Mouse (Mus musculus): Measurements from ENCODE around the gene Trappc4. TPM values are rescaled to one million over a fixed set of nuclear protein-coding genes. Genes with fewer than 3 reads are reported as not detected.
A peak's percentile ranks its signal among the peaks of the same experiment; 100 is the strongest.

Gene Trappc4
- total and polyA plus RNA-seq, 2 experiments: 28.0 to 31.0 TPM

DNA sequence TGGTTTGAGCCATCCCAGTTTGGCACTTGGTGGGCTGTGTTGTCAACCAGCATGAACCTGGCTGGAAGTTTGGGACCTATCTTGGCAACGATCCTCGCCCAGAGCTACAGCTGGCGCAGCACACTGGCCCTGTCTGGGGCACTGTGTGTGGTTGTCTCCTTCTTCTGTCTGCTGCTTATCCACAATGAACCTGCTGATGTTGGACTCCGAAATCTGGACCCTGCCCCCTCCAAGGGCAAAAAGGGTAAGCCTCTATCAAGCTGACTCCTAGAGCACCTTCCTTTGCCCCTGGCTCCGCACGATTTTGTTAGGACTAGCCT lies 7.6 kb downstream of the Trappc4 start:
- DNase-seq (ENCODE audit: extremely low read depth, low read depth, low spot score): peak; percentile 89
- Histone ChIP-seq H3K27me3 (ENCODE audit: control insufficient read depth, insufficient read depth, low read length) (no peaks in the 10 kb centered on the region), H3K9ac (ENCODE audit: low read depth, low read length) (peak overlapping the region; percentile 94), H3K36me3 (ENCODE audit: control insufficient read depth, insufficient read depth, low read length) (peaks cover 27% of the 10 kb centered on the region), H3K4me3 (ENCODE audit: insufficient read depth, low read depth, low read length) (peak overlapping the region; percentile 95), H3K79me2 (ENCODE audit: control insufficient read depth, insufficient read depth, low read length) (peaks cover 13% of the 10 kb centered on the region), H3K27ac (replicated peaks; ENCODE audit: insufficient read depth, low read depth, low read length) (peak overlapping the region; percentile 96), H3K4me1 (ENCODE audit: control insufficient read depth, insufficient read depth, low read length) (peaks cover 23% of the 10 kb centered on the region)
- 31% methylated on average over 6 of the region's 6 CpGs for WGBS
- TF ChIP-seq CTCF (IDR thresholded peaks at IDR 0.05; ENCODE audit: low read depth, low read length): no peak
- TF ChIP-seq POLR2A (IDR thresholded peaks at IDR 0.05; ENCODE audit: extremely low read depth, insufficient read depth, low read length): peak; percentile 52; the same call in 1 of the 2 replicates

DNA sequence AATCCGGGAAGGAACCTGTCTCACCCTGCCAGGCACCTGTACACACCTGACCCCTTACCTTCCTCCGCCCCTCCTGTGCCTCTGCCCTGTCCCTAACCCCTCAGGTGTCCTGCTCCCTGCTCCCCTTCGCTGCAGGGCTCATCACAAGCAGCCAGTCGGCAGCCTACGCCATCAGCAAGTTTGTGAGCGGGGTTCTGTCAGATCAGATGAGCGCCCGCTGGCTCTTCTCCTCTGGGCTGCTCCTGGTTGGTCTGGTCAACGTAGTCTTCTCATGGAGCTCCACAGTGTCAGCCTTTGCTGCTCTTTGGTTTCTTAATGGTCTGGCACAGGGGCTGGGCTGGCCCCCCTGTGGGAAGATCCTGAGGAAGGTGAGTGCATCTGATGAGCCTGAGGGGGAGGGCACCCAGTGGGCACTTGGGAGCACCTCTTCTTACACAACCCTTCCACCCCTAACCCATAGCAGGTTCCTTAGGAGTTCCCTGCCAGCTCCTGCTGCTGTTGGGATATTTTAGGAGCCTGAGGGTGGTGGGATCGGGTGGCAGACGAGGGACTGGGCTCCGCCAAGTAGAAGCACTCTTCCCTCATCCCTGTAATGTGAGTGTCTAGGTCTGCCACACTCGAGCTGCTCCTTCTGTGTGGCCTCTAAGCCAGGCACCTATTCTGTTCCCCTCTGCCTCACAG lies 8.1 kb downstream of the Trappc4 start:
- Histone ChIP-seq H3K4me1 (ENCODE audit: control insufficient read depth, insufficient read depth, low read length) (peaks cover 23% of the 10 kb centered on the region), H3K4me3 (ENCODE audit: insufficient read depth, low read depth, low read length) (peak overlapping the region; percentile 95), H3K36me3 (ENCODE audit: control insufficient read depth, insufficient read depth, low read length) (peaks cover 25% of the 10 kb centered on the region), H3K79me2 (ENCODE audit: control insufficient read depth, insufficient read depth, low read length) (peaks cover 13% of the 10 kb centered on the region), H3K27ac (replicated peaks; ENCODE audit: insufficient read depth, low read depth, low read length) (peak overlapping the region; percentile 96), H3K27me3 (ENCODE audit: control insufficient read depth, insufficient read depth, low read length) (no peaks in the 10 kb centered on the region), H3K9ac (ENCODE audit: low read depth, low read length) (peak overlapping the region; percentile 94)
- DNase-seq (ENCODE audit: extremely low read depth, low read depth, low spot score): no peak
- TF ChIP-seq CTCF (IDR thresholded peaks at IDR 0.05; ENCODE audit: low read depth, low read length) (no peak), POLR2A (IDR thresholded peaks at IDR 0.05; ENCODE audit: extremely low read depth, insufficient read depth, low read length) (0 out of 2 replicates have a peak, but pooled peaks have one; percentile 2)
- WGBS: 30% methylated on average over 13 of the region's 13 CpGs

DNA sequence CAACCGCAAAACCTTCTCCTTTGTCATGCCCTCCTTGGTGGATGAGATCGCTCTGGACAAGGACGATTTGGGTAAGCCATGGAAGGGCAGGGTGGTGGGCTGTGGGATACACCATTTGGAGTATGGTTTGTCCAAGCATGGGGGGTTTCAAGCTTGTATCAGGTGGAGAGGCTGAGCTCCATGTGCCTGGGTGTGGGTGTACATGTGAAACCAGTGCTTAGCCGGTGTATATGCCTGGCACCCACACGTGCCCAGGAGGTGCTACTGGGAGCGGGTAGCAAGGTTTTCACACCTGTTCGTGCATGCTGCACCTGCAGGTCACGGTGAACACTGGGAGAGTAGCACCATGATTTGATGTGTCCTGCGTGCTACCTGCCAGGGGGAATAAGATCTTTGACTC lies 8.8 kb downstream of the Trappc4 start:
- peaks cover 18% of the 10 kb centered on the region for H3K36me3 ChIP-seq (ENCODE audit: control insufficient read depth, insufficient read depth, low read length)
- peak overlapping the region; percentile 95 for H3K4me3 ChIP-seq (ENCODE audit: insufficient read depth, low read depth, low read length)
- DNase-seq (ENCODE audit: extremely low read depth, low read depth, low spot score): peak; percentile 60
- no peak for TF ChIP-seq POLR2A (IDR thresholded peaks at IDR 0.05; ENCODE audit: extremely low read depth, insufficient read depth, low read length)
- no peak for TF ChIP-seq CTCF (IDR thresholded peaks at IDR 0.05; ENCODE audit: low read depth, low read length)
- H3K79me2 ChIP-seq (ENCODE audit: control insufficient read depth, insufficient read depth, low read length): peaks cover 13% of the 10 kb centered on the region
- peak overlapping the region; percentile 94 for H3K9ac ChIP-seq (ENCODE audit: low read depth, low read length)
- H3K27ac ChIP-seq (replicated peaks; ENCODE audit: insufficient read depth, low read depth, low read length): peak overlapping the region; percentile 96
- WGBS: 26% methylated on average over 9 of the region's 9 CpGs
- H3K27me3 ChIP-seq (ENCODE audit: control insufficient read depth, insufficient read depth, low read length): no peaks in the 10 kb centered on the region
- peaks cover 19% of the 10 kb centered on the region for H3K4me1 ChIP-seq (ENCODE audit: control insufficient read depth, insufficient read depth, low read length)

DNA sequence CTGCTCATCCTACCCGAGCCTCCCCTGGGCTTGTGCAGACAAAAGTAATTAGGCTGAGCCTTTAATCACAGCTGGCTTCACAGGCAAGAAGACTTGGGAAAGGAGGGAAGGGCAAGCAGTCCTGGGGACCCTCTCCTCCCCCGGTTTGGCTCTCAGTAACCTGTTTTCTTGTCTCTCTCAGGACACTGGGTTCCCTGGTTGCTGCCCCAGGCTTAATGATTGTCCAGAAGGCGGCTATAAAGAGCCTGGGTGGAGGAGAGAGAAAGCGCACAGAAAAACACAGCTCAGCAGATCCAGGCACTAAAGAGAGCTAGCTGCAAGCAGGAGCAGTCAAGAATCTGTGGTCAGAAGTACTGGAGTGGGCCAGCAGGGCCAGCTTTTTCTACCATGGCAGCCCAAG lies 9.3 kb downstream of the Trappc4 start:
- WGBS: 16% methylated on average over 4 of the region's 4 CpGs

DNA sequence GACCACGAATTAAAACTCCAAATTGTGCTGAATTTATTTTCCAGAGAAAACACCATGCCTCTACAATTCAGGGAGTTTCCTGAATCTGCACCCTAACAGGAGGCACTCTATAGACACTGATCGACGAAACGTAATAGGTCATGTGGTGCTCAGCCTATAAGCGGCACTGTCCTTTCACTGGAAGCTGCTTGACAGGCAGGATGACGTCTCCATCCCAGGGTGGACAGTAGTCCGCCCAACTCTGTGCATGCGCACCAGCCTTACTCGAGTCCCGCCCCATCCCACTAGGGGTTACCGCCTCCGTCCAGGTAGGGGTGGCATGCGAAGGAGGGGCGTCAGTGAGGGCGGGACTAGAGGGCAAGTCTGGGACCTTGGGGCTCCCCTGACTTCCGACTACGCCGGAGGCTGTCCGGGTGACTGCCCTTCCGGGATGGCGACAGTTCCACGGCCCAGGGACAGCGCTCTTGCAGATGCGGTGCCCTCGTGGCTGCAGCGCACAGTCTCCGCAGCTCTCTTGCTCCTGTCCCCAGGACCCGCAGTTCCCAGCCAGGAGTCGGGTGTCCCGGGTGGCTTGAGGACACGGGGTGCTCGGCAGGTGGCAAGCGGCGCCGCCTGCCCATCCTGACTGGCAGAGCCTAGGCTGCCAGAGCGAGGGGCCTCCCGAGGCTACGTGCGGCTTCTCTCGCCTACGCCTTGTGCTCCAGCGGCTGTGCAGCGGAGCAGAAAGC lies 10.6 kb downstream of the Trappc4 start, which contains the start of gene Slc37a4:
Gene Slc37a4 (plus strand): TSS at position 169 of the 728 bp plus-strand sequence.
- Histone ChIP-seq H3K4me1 (ENCODE audit: control insufficient read depth, insufficient read depth, low read length) (peaks cover 15% of the 10 kb centered on the region), H3K27ac (replicated peaks; ENCODE audit: insufficient read depth, low read depth, low read length) (peak within 1 kb of the TSS; percentile 96), H3K36me3 (ENCODE audit: control insufficient read depth, insufficient read depth, low read length) (peaks cover 4% of the 10 kb centered on the region; the same call in 1 of the 2 replicates), H3K79me2 (ENCODE audit: control insufficient read depth, insufficient read depth, low read length) (peaks cover 13% of the 10 kb centered on the region), H3K27me3 (ENCODE audit: control insufficient read depth, insufficient read depth, low read length) (no peaks in the 10 kb centered on the region), H3K4me3 (ENCODE audit: insufficient read depth, low read depth, low read length) (peak within 1 kb of the TSS; percentile 95), H3K9ac (ENCODE audit: low read depth, low read length) (peak within 1 kb of the TSS; percentile 78)
- TF ChIP-seq CTCF (IDR thresholded peaks at IDR 0.05; ENCODE audit: low read depth, low read length) (no peak), POLR2A (IDR thresholded peaks at IDR 0.05; ENCODE audit: extremely low read depth, insufficient read depth, low read length) (peak; percentile 98)
- WGBS: under 1% methylated on average over 43 of the region's 43 CpGs
- DNase-seq (ENCODE audit: extremely low read depth, low read depth, low spot score): peak; percentile 99

More for the DNA sequence above, 9.3 kb downstream of the Trappc4 start:
- Histone ChIP-seq H3K36me3 (ENCODE audit: control insufficient read depth, insufficient read depth, low read length) (peaks cover 13% of the 10 kb centered on the region; the same call in 1 of the 2 replicates), H3K79me2 (ENCODE audit: control insufficient read depth, insufficient read depth, low read length) (peaks cover 13% of the 10 kb centered on the region), H3K27me3 (ENCODE audit: control insufficient read depth, insufficient read depth, low read length) (no peaks in the 10 kb centered on the region), H3K4me3 (ENCODE audit: insufficient read depth, low read depth, low read length) (peak overlapping the region; percentile 95), H3K9ac (ENCODE audit: low read depth, low read length) (peak overlapping the region; percentile 94), H3K27ac (replicated peaks; ENCODE audit: insufficient read depth, low read depth, low read length) (peak overlapping the region; percentile 96), H3K4me1 (ENCODE audit: control insufficient read depth, insufficient read depth, low read length) (peaks cover 19% of the 10 kb centered on the region)
- peak; percentile 90 for TF ChIP-seq POLR2A (IDR thresholded peaks at IDR 0.05; ENCODE audit: extremely low read depth, insufficient read depth, low read length)
- peak; percentile 21; the same call in 1 of the 2 replicates for TF ChIP-seq CTCF (IDR thresholded peaks at IDR 0.05; ENCODE audit: low read depth, low read length)
- DNase-seq (ENCODE audit: extremely low read depth, low read depth, low spot score): peak; percentile 93

Measured in liver, adult 2 months (tissue).